Mouse (Mus musculus): ENCODE data around the gene Shmt1.

The Shmt1 gene

DNA sequence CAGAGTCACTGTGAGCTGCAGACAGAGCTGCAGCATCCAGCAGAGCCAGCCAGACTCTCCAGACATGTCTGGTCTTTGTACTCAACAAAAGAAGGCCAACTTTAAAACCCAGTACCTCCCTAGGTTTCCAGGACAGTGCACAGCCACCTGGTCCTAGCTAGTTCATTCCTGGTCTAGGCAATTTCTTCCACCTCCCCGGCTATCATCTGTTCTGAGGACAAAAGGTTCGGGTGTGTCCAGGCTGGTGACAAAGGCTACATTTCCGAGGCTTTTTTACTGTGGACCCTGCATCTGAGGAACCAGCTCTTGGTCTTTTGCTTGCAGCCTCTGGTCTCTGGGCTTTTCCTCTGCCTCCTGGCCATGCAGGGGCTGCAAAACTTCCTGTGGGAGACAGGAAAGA, 71.2 kb downstream of the Shmt1 start:
- in situ Hi-C loops (cut with MboI; ENCODE audit: unreplicated experiment in 2 of 2), result no loop called here

Measured in v-Abl transformed pro-B cells (cell line).